Mouse (Mus musculus): ENCODE measurements at regions not wholly inside any gene's neighbourhood (a gene's known extent, or its start where the extent isn't known, plus 50 kb on each side); places are given as distances from the start of the nearest gene placed in this dataset.
"Not testable (repeated sequence)": the region's sequence is repeated elsewhere in the genome, so short reads cannot be mapped to it uniquely, and the experiment has no call there.

DNA sequence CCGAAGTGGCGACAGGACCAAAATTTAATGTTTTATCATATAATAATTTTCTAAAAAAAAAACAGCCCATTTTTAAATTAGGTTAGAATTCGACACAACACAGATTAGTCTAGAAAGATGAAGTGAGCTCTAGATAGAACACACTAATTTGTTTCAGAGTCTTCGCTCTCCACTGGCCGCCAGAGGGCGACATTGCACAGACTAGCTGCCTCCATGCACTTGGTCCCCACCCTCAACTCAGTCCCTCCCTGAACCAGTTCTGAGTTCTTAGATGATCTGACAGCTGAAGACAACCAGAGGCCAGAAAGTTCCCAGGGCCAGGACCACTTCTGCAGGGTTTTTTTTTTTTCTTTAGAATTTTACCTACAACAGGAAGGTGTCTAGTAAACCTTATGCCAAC is 296.3 kb upstream of the Olfr1507 start:
- H3K9ac ChIP-seq (ENCODE audit: insufficient read depth, low read depth); H3K4me3 ChIP-seq (replicated peaks in 1 of 3; ENCODE audit: low read depth in 2 of 3, low read length in 2 of 3, poor library complexity in 1 of 3); H3K79me2 ChIP-seq (replicated peaks; ENCODE audit: control insufficient read depth, extremely low read depth, insufficient read depth, poor library complexity, severe bottlenecking); H3K27me3 ChIP-seq (replicated peaks); in situ Hi-C loops (cut with MboI; ENCODE audit: low pct_ligation_motif_present, low pct_unique_long_range_greater_than_20kb, low sequenced_read_pairs); H3K4me2 ChIP-seq (ENCODE audit: insufficient read depth, low read depth, poor library complexity, severe bottlenecking); H3K9me3 ChIP-seq (replicated peaks; ENCODE audit: low read length); H3K27ac ChIP-seq (ENCODE audit: insufficient read depth, low read depth); H3K36me3 ChIP-seq (replicated peaks in 1 of 2; ENCODE audit: control insufficient read depth in 1 of 2, insufficient read depth in 1 of 2, low read length in 1 of 2); dilution Hi-C loops (cut with MboI; ENCODE audit: extremely low pct_ligation_motif_present, extremely low pct_unique_long_range_greater_than_20kb, low sequenced_read_pairs); H3K4me1 ChIP-seq (ENCODE audit: control insufficient read depth in 1 of 2, insufficient read depth in 2 of 2); DNase-seq (ENCODE audit: extremely low read depth): not testable (repeated sequence)
- TF ChIP-seq CTCF (conservative IDR thresholded peaks at IDR 0.05 in 1 of 2, IDR thresholded peaks at IDR 0.05 in 1 of 2; ENCODE audit: low read depth in 2 of 2, low read length in 2 of 2) = peak in 1 of 2 experiments; percentile 40; a peak in 2 of 4 replicates

DNA sequence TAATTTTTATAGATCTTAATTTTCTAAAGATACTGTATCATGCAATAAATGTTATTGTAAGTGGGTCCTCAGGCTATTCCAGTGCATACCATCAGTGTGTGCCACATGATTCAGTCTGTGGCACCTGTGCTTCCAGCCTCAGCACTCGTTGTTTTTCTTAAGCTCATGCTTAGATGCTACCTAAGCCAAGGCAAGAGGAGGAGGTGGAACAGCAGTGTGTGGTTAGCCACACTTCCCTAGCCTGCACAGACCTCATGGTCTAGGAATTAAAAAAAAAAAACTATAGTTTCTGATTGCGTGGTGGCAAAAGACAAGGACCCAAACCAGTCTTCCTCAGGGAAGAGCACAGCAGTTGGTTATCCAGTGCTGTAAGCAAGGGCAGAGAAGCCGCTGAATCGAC is 287.3 kb upstream of the Olfr1507 start:
- H3K9me3 ChIP-seq (replicated peaks; ENCODE audit: low read length); H3K79me2 ChIP-seq (replicated peaks; ENCODE audit: control insufficient read depth, extremely low read depth, insufficient read depth, poor library complexity, severe bottlenecking); H3K27me3 ChIP-seq (replicated peaks); H3K9ac ChIP-seq (ENCODE audit: insufficient read depth, low read depth); DNase-seq (ENCODE audit: extremely low read depth); dilution Hi-C loops (cut with MboI; ENCODE audit: extremely low pct_ligation_motif_present, extremely low pct_unique_long_range_greater_than_20kb, low sequenced_read_pairs); H3K4me1 ChIP-seq (ENCODE audit: control insufficient read depth in 1 of 2, insufficient read depth in 2 of 2); H3K36me3 ChIP-seq (replicated peaks in 1 of 2; ENCODE audit: control insufficient read depth in 1 of 2, insufficient read depth in 1 of 2, low read length in 1 of 2); H3K27ac ChIP-seq (ENCODE audit: insufficient read depth, low read depth); in situ Hi-C loops (cut with MboI; ENCODE audit: low pct_ligation_motif_present, low pct_unique_long_range_greater_than_20kb, low sequenced_read_pairs); H3K4me3 ChIP-seq (replicated peaks in 1 of 3; ENCODE audit: low read depth in 2 of 3, low read length in 2 of 3, poor library complexity in 1 of 3); H3K4me2 ChIP-seq (ENCODE audit: insufficient read depth, low read depth, poor library complexity, severe bottlenecking): not testable (repeated sequence)

DNA sequence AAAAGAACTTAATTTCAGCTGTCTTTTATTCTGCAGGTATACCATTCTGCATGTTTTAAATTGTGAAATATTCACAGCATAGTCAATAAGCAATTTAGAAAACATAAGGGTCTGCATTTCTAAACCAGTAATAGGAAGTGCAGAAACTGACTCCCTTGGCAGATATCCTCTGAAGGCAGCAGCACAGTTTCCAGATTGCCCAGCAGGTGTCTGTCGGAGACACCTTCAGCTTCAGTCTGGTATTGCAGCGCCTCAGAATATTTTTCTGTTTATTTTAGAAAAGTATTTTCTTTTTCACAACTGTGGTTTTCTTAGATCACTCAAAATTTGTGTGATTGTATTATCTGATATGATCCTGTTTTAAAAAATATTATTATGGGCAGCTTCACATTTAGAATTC is 280.3 kb upstream of the Olfr1507 start:
- H3K27ac ChIP-seq (ENCODE audit: insufficient read depth, low read depth); H3K4me3 ChIP-seq (replicated peaks in 1 of 3; ENCODE audit: low read depth in 2 of 3, low read length in 2 of 3, poor library complexity in 1 of 3); H3K4me1 ChIP-seq (ENCODE audit: control insufficient read depth in 1 of 2, insufficient read depth in 2 of 2); H3K9me3 ChIP-seq (replicated peaks; ENCODE audit: low read length); H3K9ac ChIP-seq (ENCODE audit: insufficient read depth, low read depth); in situ Hi-C loops (cut with MboI; ENCODE audit: low pct_ligation_motif_present, low pct_unique_long_range_greater_than_20kb, low sequenced_read_pairs); H3K36me3 ChIP-seq (replicated peaks in 1 of 2; ENCODE audit: control insufficient read depth in 1 of 2, insufficient read depth in 1 of 2, low read length in 1 of 2); H3K27me3 ChIP-seq (replicated peaks); dilution Hi-C loops (cut with MboI; ENCODE audit: extremely low pct_ligation_motif_present, extremely low pct_unique_long_range_greater_than_20kb, low sequenced_read_pairs); H3K4me2 ChIP-seq (ENCODE audit: insufficient read depth, low read depth, poor library complexity, severe bottlenecking); H3K79me2 ChIP-seq (replicated peaks; ENCODE audit: control insufficient read depth, extremely low read depth, insufficient read depth, poor library complexity, severe bottlenecking): not testable (repeated sequence)
- DNase-seq (ENCODE audit: extremely low read depth) = peak; percentile 15
- TF ChIP-seq CTCF (conservative IDR thresholded peaks at IDR 0.05 in 1 of 2, IDR thresholded peaks at IDR 0.05 in 1 of 2; ENCODE audit: low read depth in 2 of 2, low read length in 2 of 2) = peak in 1 of 2 experiments; percentile 48; a peak in 2 of 4 replicates

DNA sequence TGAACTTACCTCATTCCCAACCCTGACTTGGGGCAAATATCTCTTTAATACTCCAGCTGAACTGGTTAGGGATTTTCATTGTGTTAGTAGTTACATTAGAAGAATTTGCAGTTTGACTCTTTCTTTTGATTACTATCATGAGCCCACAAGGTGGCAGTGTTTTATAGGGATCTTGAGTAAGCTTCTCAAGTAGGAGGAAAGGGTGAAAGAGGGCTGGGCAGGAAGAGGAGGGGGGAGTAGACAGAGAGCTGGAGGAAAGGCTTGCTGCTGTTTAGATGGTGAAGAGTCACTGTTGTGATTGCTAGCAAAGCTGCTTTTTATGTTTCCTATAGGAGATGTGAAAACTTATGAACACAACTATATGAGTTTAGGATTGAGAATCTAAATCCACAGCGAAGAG is 273.9 kb upstream of the Olfr1507 start:
- H3K27ac ChIP-seq (ENCODE audit: insufficient read depth, low read depth); H3K9ac ChIP-seq (ENCODE audit: insufficient read depth, low read depth); dilution Hi-C loops (cut with MboI; ENCODE audit: extremely low pct_ligation_motif_present, extremely low pct_unique_long_range_greater_than_20kb, low sequenced_read_pairs); H3K4me3 ChIP-seq (replicated peaks in 1 of 3; ENCODE audit: low read depth in 2 of 3, low read length in 2 of 3, poor library complexity in 1 of 3); in situ Hi-C loops (cut with MboI; ENCODE audit: low pct_ligation_motif_present, low pct_unique_long_range_greater_than_20kb, low sequenced_read_pairs); H3K79me2 ChIP-seq (replicated peaks; ENCODE audit: control insufficient read depth, extremely low read depth, insufficient read depth, poor library complexity, severe bottlenecking); H3K9me3 ChIP-seq (replicated peaks; ENCODE audit: low read length); H3K4me2 ChIP-seq (ENCODE audit: insufficient read depth, low read depth, poor library complexity, severe bottlenecking); H3K36me3 ChIP-seq (replicated peaks in 1 of 2; ENCODE audit: control insufficient read depth in 1 of 2, insufficient read depth in 1 of 2, low read length in 1 of 2); DNase-seq (ENCODE audit: extremely low read depth); H3K4me1 ChIP-seq (ENCODE audit: control insufficient read depth in 1 of 2, insufficient read depth in 2 of 2); H3K27me3 ChIP-seq (replicated peaks): not testable (repeated sequence)
